Mouse (Mus musculus) embryonic facial prominence, embryonic 14.5 days (tissue): ENCODE measurements around the gene Aplp2. TPM values are rescaled to one million over a fixed set of nuclear protein-coding genes. Genes with fewer than 3 reads are reported as not detected.
A peak's percentile ranks its signal among the peaks of the same experiment; 100 is the strongest.

Experiments used
- ATAC-seq: fragments of 200-750 bp; cut with Nextera tagmentation; 2 replicates; pipeline ENCODE4 v1.8.0; 2017; ENCODE audit warnings: low read depth, moderate number of reproducible peaks, moderate TSS enrichment
- DNase-seq: peaks from one replicate; pipeline ENCODE4 v3.0.0-alpha.2; 2015; ENCODE audit warnings: low spot score
- H3K27ac ChIP-seq: fragments of 300-500 bp; sonication (generic); replicated peaks from 2 replicates; pipeline ENCODE4 v1.5.1; 2014; ENCODE audit warnings: low read depth, mild to moderate bottlenecking, low read length, moderate library complexity
- H3K27me3 ChIP-seq: fragments of 300-500 bp; sonication (generic); replicated peaks from 2 replicates; pipeline ENCODE4 v1.6.1; 2014; ENCODE audit warnings: low read length; ENCODE audit not compliant: control insufficient read depth, insufficient read depth
- H3K36me3 ChIP-seq: fragments of 300-500 bp; sonication (generic); 2 replicates; pipeline ENCODE4 v1.6.1; 2014; ENCODE audit warnings: low read length, mixed read lengths; ENCODE audit not compliant: control insufficient read depth, insufficient read depth
- H3K4me1 ChIP-seq: fragments of 300-500 bp; sonication (generic); 2 replicates; pipeline ENCODE4 v1.6.1; 2014; ENCODE audit warnings: antibody characterized with exemption, low read length; ENCODE audit not compliant: control insufficient read depth, insufficient read depth
- H3K4me2 ChIP-seq: fragments of 300-500 bp; sonication (generic); 2 replicates; pipeline ENCODE4 v1.6.1; 2014; ENCODE audit warnings: low read depth, mild to moderate bottlenecking, low read length, moderate library complexity, mixed read lengths
- H3K4me3 ChIP-seq: fragments of 300-500 bp; sonication (generic); 2 replicates; pipeline ENCODE4 v1.5.1; 2014; ENCODE audit warnings: low read depth, mild to moderate bottlenecking, low read length
- H3K9ac ChIP-seq: fragments of 300-500 bp; sonication (generic); 2 replicates; pipeline ENCODE4 v1.6.1; 2014; ENCODE audit warnings: low read depth, mild to moderate bottlenecking, low read length, moderate library complexity, mixed read lengths
- H3K9me3 ChIP-seq: fragments of 300-500 bp; sonication (generic); 2 replicates; pipeline ENCODE4 v1.6.1; 2016; ENCODE audit warnings: low read length; ENCODE audit not compliant: control insufficient read depth
- WGBS: fragments of 180-500 bp; shearing (Covaris S2); extraction: QIAGEN DNeasy Blood & Tissue Kit; methylation state at CpG from one replicate; pipeline ENCODE4 v1.1.7; 2014; 5-methylcytosine and 5-hydroxymethylcytosine counted together
- polyA plus RNA-seq: library from polyadenylated mRNA; unstranded; fragments of >200 nt; fragmentation: Nextera tagmentation; extraction: Ambion mirVana; gene quantifications from 2 replicates; pipeline ENCODE4 v1.2.1, GENCODE M21; 2014

Gene Aplp2
- polyA plus RNA-seq, 1 experiment from 2014 or later = 277 TPM

DNA sequence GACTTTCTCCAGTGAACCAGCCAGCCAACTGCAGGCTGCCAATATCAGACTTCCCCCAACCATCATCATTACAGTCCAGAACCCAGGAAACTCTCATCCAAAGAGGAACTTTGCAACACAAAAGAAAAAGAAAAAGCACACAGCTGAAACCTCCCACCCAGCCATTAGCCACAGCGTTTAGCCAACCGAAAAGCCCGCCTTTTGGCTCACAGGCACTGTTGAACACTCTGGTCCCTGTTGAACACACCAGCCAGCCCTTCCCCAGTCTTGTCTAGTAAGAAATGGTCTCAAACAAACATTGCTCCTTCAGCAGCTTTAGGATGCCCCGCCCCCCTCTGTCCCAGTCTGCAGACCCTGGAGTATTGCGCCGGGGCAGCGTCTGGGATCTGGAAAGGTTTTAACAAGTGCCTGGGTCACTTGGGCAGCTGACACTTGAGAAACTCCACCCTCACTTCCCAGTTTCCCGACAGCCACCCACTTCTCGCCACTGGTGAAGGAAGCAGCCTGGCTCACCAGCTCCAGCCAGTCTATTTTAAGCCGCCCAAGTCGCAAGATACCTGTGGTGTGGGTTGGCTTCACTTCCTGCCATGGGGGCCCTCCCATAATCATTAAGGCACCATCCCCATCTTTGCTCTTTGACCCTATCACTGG, 91.6 kb downstream of the Aplp2 start:
- Histone ChIP-seq H3K27me3 (no peaks in the 10 kb centered on the region), H3K4me1 (0 out of 2 replicates have a peak, but pooled peaks cover 14% of the 10 kb centered on the region), H3K9ac (no peak overlapping the region), H3K36me3 (no peaks in the 10 kb centered on the region), H3K4me2 (no peak overlapping the region), H3K4me3 (no peak overlapping the region), H3K27ac (no peak overlapping the region), H3K9me3 (no peaks in the 10 kb centered on the region)
- ATAC-seq = no peak
- 48% methylated on average over 11 of the region's 11 CpGs for WGBS
- DNase-seq = no peak

DNA sequence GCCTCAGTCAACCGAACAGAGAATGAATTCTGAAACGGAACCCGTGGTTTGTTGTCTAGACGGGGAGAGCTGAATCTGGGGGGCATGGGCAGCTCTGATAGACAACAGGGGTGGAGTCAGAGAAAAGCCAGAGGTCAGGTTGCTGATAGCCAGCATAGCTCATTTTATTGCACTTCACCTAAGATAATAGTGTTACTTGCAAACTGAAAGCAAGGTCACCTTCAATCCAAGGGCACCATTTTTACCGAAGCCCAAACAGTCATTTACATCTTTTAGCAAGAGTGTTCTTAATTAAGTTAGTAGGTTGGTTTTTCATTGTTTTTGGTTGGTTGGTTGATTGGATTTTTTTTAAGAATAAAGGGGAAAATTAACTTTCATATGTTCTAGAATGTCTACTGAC, 92.2 kb downstream of the Aplp2 start:
- Histone ChIP-seq H3K4me1 (0 out of 2 replicates have a peak, but pooled peaks cover 14% of the 10 kb centered on the region), H3K27me3 (no peaks in the 10 kb centered on the region), H3K9me3 (no peaks in the 10 kb centered on the region), H3K27ac (no peak overlapping the region), H3K36me3 (no peaks in the 10 kb centered on the region), H3K4me2 (no peak overlapping the region), H3K4me3 (no peak overlapping the region), H3K9ac (no peak overlapping the region)
- WGBS = 62% methylated on average over 5 of the region's 5 CpGs
- no peak for ATAC-seq
- no peak for DNase-seq

DNA sequence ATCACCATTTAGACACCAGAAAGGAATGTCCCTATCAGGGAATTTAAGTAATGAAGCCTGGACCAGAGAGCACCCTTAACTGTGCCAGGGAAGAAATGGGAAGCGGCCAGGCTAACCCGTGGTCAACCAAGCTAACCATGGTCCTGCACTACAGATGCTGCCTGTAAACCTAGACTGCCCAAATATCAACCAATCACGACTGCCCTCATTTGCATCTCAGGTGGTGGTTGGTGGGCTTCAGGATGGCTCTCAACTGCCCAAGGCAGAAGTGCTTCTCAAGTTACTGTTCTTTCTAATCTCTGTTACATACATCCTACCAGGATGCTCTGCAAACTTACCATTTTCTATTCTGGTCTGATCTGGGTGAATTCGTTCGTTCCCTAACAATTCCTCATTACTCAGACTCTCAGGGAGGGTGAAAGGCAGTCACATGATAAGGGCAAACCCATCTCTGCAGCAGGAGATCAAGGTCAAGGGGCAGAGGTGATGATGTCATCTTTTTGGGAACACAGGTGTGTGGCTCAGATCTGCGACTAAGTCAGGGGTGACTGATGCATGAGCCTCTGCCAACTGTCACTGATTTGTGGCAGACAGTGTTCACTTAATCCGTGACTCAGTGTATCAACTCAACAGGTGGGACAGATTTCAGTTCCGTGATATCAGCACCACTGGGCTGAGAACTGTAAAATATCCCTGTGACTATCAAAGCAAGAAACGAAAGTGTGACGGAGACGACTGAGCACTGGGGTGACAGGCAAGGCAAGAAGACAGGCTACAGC, 92.9 kb downstream of the Aplp2 start:
- no peak overlapping the region for H3K27ac ChIP-seq
- H3K4me2 ChIP-seq = no peak overlapping the region
- H3K4me1 ChIP-seq = 0 out of 2 replicates have a peak, but pooled peaks cover 14% of the 10 kb centered on the region
- H3K27me3 ChIP-seq = no peaks in the 10 kb centered on the region
- ATAC-seq (peak; percentile 87), DNase-seq (peak; percentile 87)
- 29% methylated on average over 11 of the region's 11 CpGs for WGBS
- H3K36me3 ChIP-seq = no peaks in the 10 kb centered on the region
- no peak overlapping the region for H3K4me3 ChIP-seq
- H3K9me3 ChIP-seq = no peaks in the 10 kb centered on the region
- H3K9ac ChIP-seq = no peak overlapping the region

DNA sequence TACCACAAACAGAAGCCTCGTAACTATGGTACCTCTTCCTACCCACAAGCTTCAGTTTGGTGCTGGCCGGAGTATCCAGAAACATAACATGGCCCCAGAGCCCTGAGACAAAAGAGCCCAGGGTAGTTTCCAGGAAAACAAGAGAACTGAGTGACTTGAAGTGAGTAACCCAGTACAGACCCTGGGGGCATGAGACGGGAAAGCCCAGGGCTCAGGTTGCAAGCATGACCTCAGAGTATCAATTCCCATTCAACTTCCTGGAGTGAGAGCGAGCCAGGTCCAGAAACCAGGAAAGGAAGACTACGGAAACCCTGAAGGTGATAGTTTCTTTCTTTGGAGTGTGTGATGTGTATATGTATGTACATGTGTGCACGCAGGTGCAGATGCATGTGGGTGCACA, 94.1 kb downstream of the Aplp2 start:
- H3K4me3 ChIP-seq = no peak overlapping the region
- DNase-seq (no peak), ATAC-seq (peak; percentile 60; the same call in 1 of the 2 replicates)
- no peaks in the 10 kb centered on the region for H3K9me3 ChIP-seq
- 56% methylated on average over 6 of the region's 6 CpGs for WGBS
- no peaks in the 10 kb centered on the region for H3K27me3 ChIP-seq
- no peak overlapping the region for H3K9ac ChIP-seq
- H3K36me3 ChIP-seq = no peaks in the 10 kb centered on the region
- H3K4me1 ChIP-seq = 0 out of 2 replicates have a peak, but pooled peaks cover 14% of the 10 kb centered on the region
- no peak overlapping the region for H3K27ac ChIP-seq
- no peak overlapping the region for H3K4me2 ChIP-seq

DNA sequence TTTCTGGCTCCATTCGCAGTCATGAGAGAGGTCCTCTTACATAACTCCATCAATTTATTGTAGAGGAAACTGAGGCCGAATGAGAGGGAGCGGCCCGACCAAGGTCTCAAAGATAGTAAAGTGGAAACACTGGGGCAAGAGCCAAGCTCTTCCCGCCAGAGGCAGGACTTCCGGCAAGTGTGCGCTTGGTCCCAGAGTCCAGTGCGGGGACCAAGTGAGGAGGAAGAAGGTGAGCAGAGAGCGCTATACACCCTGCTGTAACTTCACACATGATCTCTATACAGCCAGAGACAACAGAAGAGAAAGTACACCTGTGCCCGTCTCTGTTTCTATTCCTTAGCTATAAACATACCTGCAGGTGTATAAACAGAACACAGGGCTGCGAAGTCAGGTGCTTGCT, 94.5 kb downstream of the Aplp2 start:
- peak; percentile 3; the same call in 1 of the 2 replicates for ATAC-seq
- Histone ChIP-seq H3K9ac (no peak overlapping the region), H3K4me1 (0 out of 2 replicates have a peak, but pooled peaks cover 14% of the 10 kb centered on the region), H3K27ac (no peak overlapping the region), H3K36me3 (no peaks in the 10 kb centered on the region), H3K4me3 (no peak overlapping the region), H3K27me3 (no peaks in the 10 kb centered on the region), H3K9me3 (no peaks in the 10 kb centered on the region), H3K4me2 (no peak overlapping the region)
- no peak for DNase-seq
- 89% methylated on average over 11 of the region's 11 CpGs for WGBS

DNA sequence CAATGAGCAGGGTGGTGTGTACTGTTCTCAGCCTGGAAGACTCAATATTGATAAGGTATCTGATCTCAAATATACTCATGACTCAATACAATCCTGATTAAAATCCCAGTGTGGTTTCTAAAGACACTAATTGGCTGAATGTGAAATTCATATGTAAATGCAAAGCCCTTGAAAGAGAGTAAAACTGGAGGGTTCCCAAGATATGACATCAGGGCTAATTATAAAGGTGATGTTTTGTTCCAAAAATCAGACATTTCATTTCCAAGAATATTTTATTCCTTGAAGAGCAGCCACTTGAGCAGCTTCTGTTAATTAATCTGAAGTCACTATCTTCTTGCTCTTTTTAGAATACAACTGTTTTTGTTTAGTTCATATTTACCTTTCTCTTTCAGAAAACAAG, 96.0 kb downstream of the Aplp2 start:
- ATAC-seq (no peak), DNase-seq (no peak)
- Histone ChIP-seq H3K4me2 (no peak overlapping the region), H3K4me3 (no peak overlapping the region), H3K4me1 (0 out of 2 replicates have a peak, but pooled peaks cover 13% of the 10 kb centered on the region), H3K9me3 (no peaks in the 10 kb centered on the region), H3K36me3 (no peaks in the 10 kb centered on the region), H3K27me3 (no peaks in the 10 kb centered on the region), H3K27ac (no peak overlapping the region), H3K9ac (no peak overlapping the region)

DNA sequence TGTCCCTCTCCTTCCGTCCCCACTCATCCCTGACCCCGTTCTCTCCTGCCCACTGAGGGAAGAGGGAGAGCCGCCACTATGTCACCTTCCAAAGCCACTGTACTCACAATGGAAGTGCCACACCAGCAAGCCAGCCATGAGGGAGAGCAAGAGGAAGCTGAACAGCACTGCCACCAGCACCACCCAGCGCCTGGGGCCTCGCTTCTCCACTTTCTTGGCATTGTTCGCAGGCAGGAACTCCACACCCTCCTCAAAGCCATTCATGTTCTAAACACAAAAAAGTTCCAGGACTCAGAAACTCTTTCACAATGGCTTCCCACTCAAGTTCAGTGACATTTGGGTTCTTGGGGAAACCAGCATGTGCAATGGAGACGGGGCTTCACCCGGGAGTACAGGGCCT, 103.2 kb downstream of the Aplp2 start:
- H3K27me3 ChIP-seq = no peaks in the 10 kb centered on the region
- no peaks in the 10 kb centered on the region for H3K4me1 ChIP-seq
- H3K36me3 ChIP-seq = no peaks in the 10 kb centered on the region
- H3K27ac ChIP-seq = no peak overlapping the region
- DNase-seq (no peak), ATAC-seq (no peak)
- 80% methylated on average over 8 of the region's 8 CpGs for WGBS
- no peaks in the 10 kb centered on the region for H3K9me3 ChIP-seq
- no peak overlapping the region for H3K4me2 ChIP-seq
- no peak overlapping the region for H3K4me3 ChIP-seq
- no peak overlapping the region for H3K9ac ChIP-seq
